ENCODE assay signal across 14 mouse cellular contexts in genomic region chr9:64051241-64051640, GRCm38 (mm10). TPM values are rescaled to one million over a fixed set of nuclear protein-coding genes. Genes with fewer than 3 reads are reported as not detected.
DNase-seq lines count a peak whose midpoint lies in the region; ATAC-seq and TF ChIP-seq lines count a peak whose summit lies in the region.
"Had no signal": no experiment of that assay in that cellular context is flagged by ENCODE, and none has a peak within 500 bp of the region (broad histone marks: within the 10 kb centered on the region; RNA-seq: fewer than 3 reads in every experiment).

No protein-coding gene starts in this region.

- H3K4me1 ChIP-seq in heart, embryonic 14.5 days (ENCODE audit: control insufficient read depth in 2 of 2, insufficient read depth in 2 of 2, low read length in 2 of 2): peaks cover 40 to 55% of the 10 kb centered on the region in 2 experiments
- H3K4me1 ChIP-seq in heart, adult 2 months (ENCODE audit: control insufficient read depth, insufficient read depth, low read length): peaks cover 8% of the 10 kb centered on the region
- H3K4me1 ChIP-seq in ES-Bruce4 (ENCODE audit: control insufficient read depth, insufficient read depth, low read length): peaks cover 5% of the 10 kb centered on the region
- peaks cover 89% of the 10 kb centered on the region for H3K4me1 ChIP-seq in liver, embryonic 13.5 days (replicated peaks)

- H3K4me2 ChIP-seq in heart, embryonic 14.5 days (ENCODE audit: low read length): no peak overlapping the region
- H3K4me2 ChIP-seq in liver, embryonic 13.5 days: peak overlapping the region; percentile 71
- H3K4me2 ChIP-seq: hindbrain, embryonic 13.5 days; midbrain, embryonic 15.5 days had no signal

- H3K9me3 ChIP-seq in heart, embryonic 14.5 days (ENCODE audit: control insufficient read depth, low read length): no peaks in the 10 kb centered on the region
- no peaks in the 10 kb centered on the region for H3K9me3 ChIP-seq in ES-Bruce4 (replicated peaks; ENCODE audit: control insufficient read depth, insufficient read depth, low read length, poor library complexity, severe bottlenecking)
- no peaks in the 10 kb centered on the region for H3K9me3 ChIP-seq in liver, embryonic 13.5 days (replicated peaks)
- H3K9me3 ChIP-seq: hindbrain, embryonic 13.5 days; midbrain, embryonic 15.5 days had no signal

- TF ChIP-seq EP300 in heart, adult 2 months (IDR thresholded peaks at IDR 0.05; ENCODE audit: insufficient read depth, low read depth, low read length): no peak
- TF ChIP-seq EP300 in ES-Bruce4 (IDR thresholded peaks at IDR 0.05; ENCODE audit: insufficient read depth, low read depth, low read length): no peak

- no peak for ATAC-seq in heart, embryonic 14.5 days (ENCODE audit: insufficient number of reproducible peaks, insufficient read depth, low FRiP score, low read depth)
- ATAC-seq in liver, embryonic 13.5 days (ENCODE audit: low read depth): peak; percentile 42
- ATAC-seq: midbrain, embryonic 15.5 days had no signal

- H3K79me2 ChIP-seq in heart, adult 2 months (replicated peaks; ENCODE audit: control insufficient read depth, insufficient read depth, low read length): no peaks in the 10 kb centered on the region

- H3K27ac ChIP-seq in heart, embryonic 14.5 days (replicated peaks in 1 of 2; ENCODE audit: control insufficient read depth in 1 of 2, insufficient read depth in 1 of 2, low read depth in 2 of 2, low read length in 2 of 2): peak overlapping the region; percentile 80 to 86
- H3K27ac ChIP-seq in heart, adult 2 months: no peak overlapping the region
- H3K27ac ChIP-seq in ES-Bruce4 (ENCODE audit: insufficient read depth, low read length): peak overlapping the region; percentile 57; the same call in 1 of the 2 replicates
- peak overlapping the region; percentile 99 for H3K27ac ChIP-seq in liver, embryonic 13.5 days
- H3K27ac ChIP-seq: hindbrain, embryonic 13.5 days; midbrain, embryonic 15.5 days had no signal

- TF ChIP-seq POLR2A in heart, adult 2 months (IDR thresholded peaks at IDR 0.05; ENCODE audit: insufficient read depth, low read depth, low read length): no peak
- no peak for TF ChIP-seq POLR2A in ES-Bruce4 (IDR thresholded peaks at IDR 0.05; ENCODE audit: insufficient read depth, low read length)

- 72% methylated on average over 2 of the region's 2 CpGs for WGBS in heart, embryonic 14.5 days
- WGBS in heart, adult 2 months: 87% methylated on average over 2 of the region's 2 CpGs
- WGBS in liver, embryonic 13.5 days (ENCODE audit: insufficient replicate concordance): 23% methylated on average over 2 of the region's 2 CpGs

- intact Hi-C loops in heart, adult 2 months (cut with DNase I): loop anchor here (5.0 kb wide), 1 partner anchor 36 kb away; no protein-coding TSS in a partner anchor

- no peak overlapping the region for H3K4me3 ChIP-seq in heart, embryonic 14.5 days (ENCODE audit: control insufficient read depth in 1 of 2, insufficient read depth in 1 of 2, low read depth in 1 of 2, low read length in 2 of 2)
- H3K4me3 ChIP-seq in heart, adult 2 months: no peak overlapping the region
- no peak overlapping the region for H3K4me3 ChIP-seq in ES-Bruce4 (ENCODE audit: low read depth, low read length)
- H3K4me3 ChIP-seq in liver, embryonic 13.5 days (replicated peaks): no peak overlapping the region
- H3K4me3 ChIP-seq: hindbrain, embryonic 13.5 days; midbrain, embryonic 15.5 days had no signal

- no peak overlapping the region for H3K9ac ChIP-seq in heart, embryonic 14.5 days (ENCODE audit: low read length)
- no peak overlapping the region for H3K9ac ChIP-seq in heart, adult 2 months (ENCODE audit: low read depth, low read length)
- H3K9ac ChIP-seq in ES-Bruce4 (ENCODE audit: low read depth, poor library complexity, severe bottlenecking): peak overlapping the region; percentile 29; the same call in 1 of the 2 replicates
- H3K9ac ChIP-seq in liver, embryonic 13.5 days: peak overlapping the region; percentile 79
- H3K9ac ChIP-seq: hindbrain, embryonic 13.5 days; midbrain, embryonic 15.5 days had no signal

- H3K36me3 ChIP-seq in heart, embryonic 14.5 days (ENCODE audit: control insufficient read depth, insufficient read depth, low read length): no peaks in the 10 kb centered on the region
- no peaks in the 10 kb centered on the region for H3K36me3 ChIP-seq in heart, adult 2 months (ENCODE audit: control insufficient read depth, insufficient read depth, low read length)
- H3K36me3 ChIP-seq in ES-Bruce4 (ENCODE audit: control insufficient read depth, insufficient read depth, low read length, poor library complexity, severe bottlenecking): no peaks in the 10 kb centered on the region
- H3K36me3 ChIP-seq in liver, embryonic 13.5 days: no peaks in the 10 kb centered on the region
- H3K36me3 ChIP-seq: hindbrain, embryonic 13.5 days; midbrain, embryonic 15.5 days had no signal

- DNase-seq in heart, adult 2 months: no peak
- peak; percentile 40 for DNase-seq in c-Kit-negative CD71-positive TER-119-positive erythroid progenitor cells, embryonic 14.5 days (ENCODE audit: low read depth, low spot score)
- DNase-seq in liver, embryonic 13.5 days: peak; percentile 46
- no peak for DNase-seq in cerebellum, postnatal 4 days (ENCODE audit: low spot score in 2 of 2)
- DNase-seq in adipocyte (ENCODE audit: low spot score): no peak
- DNase-seq: cerebellum, postnatal 14 days; gastrocnemius, postnatal 14 days; kidney, postnatal 14 days; lung, postnatal 4 days; right cerebral cortex, postnatal 14 days had no signal

- TF ChIP-seq CTCF in heart, adult 2 months (IDR thresholded peaks at IDR 0.05): no peak
- TF ChIP-seq CTCF in ES-Bruce4 (IDR thresholded peaks at IDR 0.05; ENCODE audit: low read depth, low read length): no peak

- H3K27me3 ChIP-seq in heart, embryonic 14.5 days (ENCODE audit: control insufficient read depth, insufficient read depth, low read length): no peaks in the 10 kb centered on the region
- H3K27me3 ChIP-seq in heart, adult 2 months (ENCODE audit: control insufficient read depth, insufficient read depth, low read length): no peaks in the 10 kb centered on the region
- no peaks in the 10 kb centered on the region for H3K27me3 ChIP-seq in ES-Bruce4 (ENCODE audit: control insufficient read depth, insufficient read depth, low read length, poor library complexity, severe bottlenecking)
- no peaks in the 10 kb centered on the region for H3K27me3 ChIP-seq in liver, embryonic 13.5 days

RNA-seq across cellular contexts. Expression of gene Smad6, which starts 29.4 kb away (rescaled TPM):
- polyA plus RNA-seq in heart, embryonic 14.5 days (2014; fragmentation: Nextera tagmentation; extraction: Ambion mirVana): 18.7 and 30.8 TPM in 2 replicates
- total RNA-seq in heart, adult 2 months (2021): 10 to 100 TPM; 11.0 to 15.1 TPM
- 9.6 and 14.7 TPM in 2 replicates for polyA plus RNA-seq in heart, adult 2 months (2012; rRNA removed)
- 2.7 and 4.7 TPM in 2 replicates for polyA plus RNA-seq in ES-Bruce4 (2011; ENCODE audit: insufficient read depth, insufficient read length, low read depth, missing spikeins)
- 2.5 and 2.8 TPM in 2 replicates for polyA plus RNA-seq in liver, embryonic 13.5 days (2015; fragmentation: Nextera tagmentation; extraction: Ambion mirVana)

Comparison
In these comparisons a context has a peak if more than half of its experiments do, and no peak if none do; other contexts are left out.
1. H3K9ac ChIP-seq: peak in ES-Bruce4 (single experiment) and liver, embryonic 13.5 days (single experiment); none in heart, embryonic 14.5 days (single experiment) and heart, adult 2 months (single experiment).
2. DNase-seq: peak in c-Kit-negative CD71-positive TER-119-positive erythroid progenitor cells, embryonic 14.5 days (single experiment) and liver, embryonic 13.5 days (single experiment); none in heart, adult 2 months (0 of 2), cerebellum, postnatal 4 days (0 of 2) and adipocyte (single experiment).